Comparison of ENCODE assay signal across 7 mouse cellular contexts in genomic region chr7:101906287-101906681, GRCm38 (mm10). TPM values are rescaled to one million over a fixed set of nuclear protein-coding genes. Genes with fewer than 3 reads are reported as not detected.
A peak's percentile ranks its signal among the peaks of the same experiment; 100 is the strongest.
DNase-seq lines count a peak whose midpoint lies in the region; ATAC-seq and TF ChIP-seq lines count a peak whose summit lies in the region.

Gene Tomt (minus strand): TSS chr7:101906359.

- peak within 1 kb of the TSS; percentile 81 for H3K4me3 ChIP-seq in lung, embryonic 14.5 days (ENCODE audit: low read depth, low read length)
- peak within 1 kb of the TSS; percentile 79 for H3K4me3 ChIP-seq in embryonic facial prominence, embryonic 15.5 days (replicated peaks)
- H3K4me3 ChIP-seq in limb, embryonic 10.5 days, result peak within 1 kb of the TSS; percentile 77
- peak within 1 kb of the TSS; percentile 87 for H3K4me3 ChIP-seq in olfactory bulb, adult 2 months (ENCODE audit: insufficient read depth, low read depth, low read length)

- peak within 1 kb of the TSS; percentile 88 for H3K9ac ChIP-seq in lung, embryonic 14.5 days
- peak within 1 kb of the TSS; percentile 88 for H3K9ac ChIP-seq in embryonic facial prominence, embryonic 15.5 days

- H3K27me3 ChIP-seq in lung, embryonic 14.5 days (ENCODE audit: insufficient read depth, low read length), result no peaks in the 10 kb centered on the region
- H3K27me3 ChIP-seq in embryonic facial prominence, embryonic 15.5 days, result no peaks in the 10 kb centered on the region
- no peaks in the 10 kb centered on the region for H3K27me3 ChIP-seq in limb, embryonic 10.5 days (ENCODE audit: low read depth, poor library complexity, severe bottlenecking)

- TF ChIP-seq CTCF in lung, embryonic 14.5 days (IDR thresholded peaks at IDR 0.05; ENCODE audit: low read depth), result no peak
- no peak for TF ChIP-seq CTCF in olfactory bulb, adult 2 months (IDR thresholded peaks at IDR 0.05; ENCODE audit: insufficient read depth, low read depth, low read length)

- H3K9me3 ChIP-seq in lung, embryonic 14.5 days (ENCODE audit: low read depth, low read length), result no peaks in the 10 kb centered on the region
- no peaks in the 10 kb centered on the region for H3K9me3 ChIP-seq in embryonic facial prominence, embryonic 15.5 days (replicated peaks)
- no peaks in the 10 kb centered on the region for H3K9me3 ChIP-seq in limb, embryonic 10.5 days (replicated peaks)

- H3K4me2 ChIP-seq in lung, embryonic 14.5 days, result peak within 1 kb of the TSS; percentile 62
- H3K4me2 ChIP-seq in embryonic facial prominence, embryonic 15.5 days (replicated peaks), result peak within 1 kb of the TSS; percentile 75

- 10% methylated on average over 11 of the region's 11 CpGs for WGBS in lung, embryonic 14.5 days
- 17% methylated on average over 11 of the region's 11 CpGs for WGBS in embryonic facial prominence, embryonic 15.5 days
- WGBS in limb, embryonic 10.5 days, result 17% methylated on average over 11 of the region's 11 CpGs
- WGBS in olfactory bulb, adult 2 months, result 16% methylated on average over 11 of the region's 11 CpGs

- ATAC-seq in lung, embryonic 14.5 days (ENCODE audit: insufficient read depth), result no peak
- ATAC-seq in embryonic facial prominence, embryonic 15.5 days (ENCODE audit: insufficient number of reproducible peaks, low FRiP score, low TSS enrichment, low read depth), result no peak

- DNase-seq in lung, embryonic 14.5 days, result no peak
- DNase-seq in lung, postnatal 10 days, result no peak
- DNase-seq in limb, embryonic 10.5 days (ENCODE audit: low spot score), result no peak
- DNase-seq in urinary bladder, adult 18-20 months (ENCODE audit: low spot score in 2 of 2), result no peak
- DNase-seq in frontal cortex, postnatal 25 days (ENCODE audit: low spot score in 2 of 2), result no peak

- H3K27ac ChIP-seq in lung, embryonic 14.5 days (ENCODE audit: low read depth), result peak within 1 kb of the TSS; percentile 96
- H3K27ac ChIP-seq in embryonic facial prominence, embryonic 15.5 days (replicated peaks), result peak within 1 kb of the TSS; percentile 95
- peak within 1 kb of the TSS; percentile 96 for H3K27ac ChIP-seq in limb, embryonic 10.5 days
- peak within 1 kb of the TSS; percentile 96 for H3K27ac ChIP-seq in olfactory bulb, adult 2 months (ENCODE audit: insufficient read depth, low read depth, low read length)

- H3K4me1 ChIP-seq in lung, embryonic 14.5 days (ENCODE audit: insufficient read depth), result no peaks in the 10 kb centered on the region
- peaks cover 31% of the 10 kb centered on the region for H3K4me1 ChIP-seq in embryonic facial prominence, embryonic 15.5 days
- peaks cover 26% of the 10 kb centered on the region for H3K4me1 ChIP-seq in limb, embryonic 10.5 days
- H3K4me1 ChIP-seq in olfactory bulb, adult 2 months (ENCODE audit: control insufficient read depth, insufficient read depth, low read length), result peaks cover 12% of the 10 kb centered on the region

- H3K36me3 ChIP-seq in lung, embryonic 14.5 days (ENCODE audit: insufficient read depth), result peaks cover 18% of the 10 kb centered on the region
- H3K36me3 ChIP-seq in embryonic facial prominence, embryonic 15.5 days, result peaks cover 18% of the 10 kb centered on the region
- H3K36me3 ChIP-seq in limb, embryonic 10.5 days, result peaks cover 45% of the 10 kb centered on the region

- no peak for TF ChIP-seq POLR2A in olfactory bulb, adult 2 months (IDR thresholded peaks at IDR 0.05; ENCODE audit: insufficient read depth, low read depth, low read length)

RNA-seq across cellular contexts. Expression of gene Tomt, which starts in this region (rescaled TPM):
- polyA plus RNA-seq in lung, embryonic 14.5 days (2014; fragmentation: Nextera tagmentation; extraction: Ambion mirVana), result 0.30 and 0.43 TPM in 2 replicates
- 0.29 and 0.45 TPM in 2 replicates for polyA plus RNA-seq in embryonic facial prominence, embryonic 15.5 days (2015; fragmentation: Nextera tagmentation; extraction: Ambion mirVana)
- 0.73 and 0.94 TPM in 2 replicates for polyA plus RNA-seq in limb, embryonic 10.5 days (2016; fragmentation: Nextera tagmentation; extraction: Ambion mirVana)
- not detected in 2 replicates for polyA plus RNA-seq in olfactory bulb, adult 2 months (2012; ENCODE audit: insufficient read depth, insufficient read length, low replicate concordance, missing spikeins)
